Mouse (Mus musculus) liver, embryonic 16.5 days (tissue): ENCODE measurements around the gene Cd3e. TPM values are rescaled to one million over a fixed set of nuclear protein-coding genes. Genes with fewer than 3 reads are reported as not detected.

Source experiments
- polyA plus RNA-seq: library from polyadenylated mRNA; unstranded; fragments of >200 nt; fragmentation: Nextera tagmentation; extraction: Ambion mirVana; gene quantifications from 2 replicates; pipeline ENCODE4 v1.2.1, GENCODE M21; 2015

Cd3e gene
- polyA plus RNA-seq, 1 experiment from 2014 or later: not detected

Other genes with a start within 250 kb of the Cd3e start
- gene Arcn1, start 241.8 kb downstream of the Cd3e start, polyA plus RNA-seq: 92.8 and 95.6 TPM in 2 replicates
- 20.6 and 21.0 TPM in 2 replicates for gene Ift46, start 241.7 kb downstream of the Cd3e start, polyA plus RNA-seq
- 3.9 and 6.1 TPM in 2 replicates for gene Tmem25, start 210.3 kb downstream of the Cd3e start, polyA plus RNA-seq
- 166 and 200 TPM in 2 replicates for gene Ttc36, start 206.6 kb downstream of the Cd3e start, polyA plus RNA-seq
- gene Kmt2a, start 128.3 kb downstream of the Cd3e start, polyA plus RNA-seq: 2.6 and 3.0 TPM in 2 replicates
- gene Atp5l, start 88.9 kb downstream of the Cd3e start, polyA plus RNA-seq: 467 and 488 TPM in 2 replicates
- 10.0 and 11.5 TPM in 2 replicates for gene Ube4a, start 44.0 kb downstream of the Cd3e start, polyA plus RNA-seq
- 0.32 and 0.58 TPM in 2 replicates for gene Cd3g, start 29.2 kb downstream of the Cd3e start, polyA plus RNA-seq
- gene Cd3d, start 27.8 kb downstream of the Cd3e start, polyA plus RNA-seq: 0.13 and 0.52 TPM in 2 replicates
- 10.6 and 12.5 TPM in 2 replicates for gene Mpzl2, start 30.2 kb upstream of the Cd3e start, polyA plus RNA-seq
- gene Mpzl3, start 45.6 kb upstream of the Cd3e start, polyA plus RNA-seq: 0.90 and 1.1 TPM in 2 replicates
- 0.47 and 1.2 TPM in 2 replicates for gene Jaml, start 69.6 kb upstream of the Cd3e start, polyA plus RNA-seq
- 0.20 TPM in 2 replicates for gene Scn2b, start 108.2 kb upstream of the Cd3e start, polyA plus RNA-seq
- 0.15 and 0.37 TPM in 2 replicates for gene Scn4b, start 128.8 kb upstream of the Cd3e start, polyA plus RNA-seq
- gene BC049352, start 172.4 kb upstream of the Cd3e start, polyA plus RNA-seq: 0.05 and 0.09 TPM in 2 replicates
- 0.06 and 0.37 TPM in 2 replicates for gene Tmprss4, start 194.5 kb upstream of the Cd3e start, polyA plus RNA-seq